Mouse (Mus musculus) cerebellum, postnatal 25 days (tissue): Measurements from ENCODE around the gene Mad1l1.

Experiments
- DNase-seq, 2 experiments: peaks; one replicate each; pipeline ENCODE4 v3.0.0; 2021; ENCODE audit warnings: mixed read lengths in 2 of 2

The Mad1l1 gene

GRCm38 (mm10) chr5:140037587-140038233, 283.6 kb downstream of the Mad1l1 start:
- DNase-seq = peak in 1 of 2 experiments; percentile 28

GRCm38 (mm10) chr5:140035641-140036040, 285.7 kb downstream of the Mad1l1 start:
- DNase-seq = no peak

GRCm38 (mm10) chr5:140035025-140035330, 286.4 kb downstream of the Mad1l1 start:
- no peak for DNase-seq

GRCm38 (mm10) chr5:140034300-140035024, 286.9 kb downstream of the Mad1l1 start:
- no peak for DNase-seq

- DNase-seq = peak in 1 of 2 experiments; percentile 26
Measured at GRCm38 (mm10) chr5:140026366-140026765, 295.0 kb downstream of the Mad1l1 start.

GRCm38 (mm10) chr5:140025301-140025700, 296.1 kb downstream of the Mad1l1 start:
- no peak for DNase-seq

- DNase-seq = peak; percentile 28 to 50
Measured at GRCm38 (mm10) chr5:140023941-140024500, 297.3 kb downstream of the Mad1l1 start.

GRCm38 (mm10) chr5:140022861-140023260, 298.5 kb downstream of the Mad1l1 start:
- DNase-seq = no peak

GRCm38 (mm10) chr5:140021755-140022154, 299.6 kb downstream of the Mad1l1 start:
- DNase-seq = peak; percentile 71 to 79

- no peak for DNase-seq
Measured at GRCm38 (mm10) chr5:140019616-140020015, 301.7 kb downstream of the Mad1l1 start.

- DNase-seq = no peak
Measured at GRCm38 (mm10) chr5:140018780-140019179, 302.6 kb downstream of the Mad1l1 start.

- DNase-seq = no peak
Measured at GRCm38 (mm10) chr5:140016896-140017295, 304.5 kb downstream of the Mad1l1 start.

GRCm38 (mm10) chr5:140013652-140014051, 307.7 kb downstream of the Mad1l1 start:
- DNase-seq = no peak

- no peak for DNase-seq
Measured at GRCm38 (mm10) chr5:140012286-140012967, 308.9 kb downstream of the Mad1l1 start.

GRCm38 (mm10) chr5:140010405-140010804, 310.9 kb downstream of the Mad1l1 start:
- no peak for DNase-seq

- no peak for DNase-seq
Measured at GRCm38 (mm10) chr5:140009083-140009655, 312.2 kb downstream of the Mad1l1 start.

GRCm38 (mm10) chr5:140008523-140008806, 312.9 kb downstream of the Mad1l1 start:
- DNase-seq = no peak

- no peak for DNase-seq
Measured at GRCm38 (mm10) chr5:140007656-140008522, 313.5 kb downstream of the Mad1l1 start.

GRCm38 (mm10) chr5:140006861-140007260, 314.5 kb downstream of the Mad1l1 start:
- no peak for DNase-seq

GRCm38 (mm10) chr5:140002541-140002940, 318.8 kb downstream of the Mad1l1 start:
- no peak for DNase-seq

- DNase-seq = no peak
Measured at GRCm38 (mm10) chr5:139998916-139999315, 322.4 kb downstream of the Mad1l1 start.

- DNase-seq = peak in 1 of 2 experiments; percentile 25
Measured at GRCm38 (mm10) chr5:139998321-139998720, 323.0 kb downstream of the Mad1l1 start.
